Mouse (Mus musculus) erythroblast, embryonic 14.5 days (primary cell): Measurements from ENCODE around the gene E2f7. TPM values are rescaled to one million over a fixed set of nuclear protein-coding genes. Genes with fewer than 3 reads are reported as not detected.

ENCODE experiments used
- H3K27me3 ChIP-seq: 2 replicates; pipeline ENCODE4 v1.6.1; 2012; ENCODE audit warnings: inconsistent platforms; ENCODE audit not compliant: control insufficient read depth
- H3K36me3 ChIP-seq: 2 replicates; pipeline ENCODE4 v1.6.1; 2012; ENCODE audit warnings: mild to moderate bottlenecking, inconsistent platforms; ENCODE audit not compliant: control insufficient read depth
- H3K4me1 ChIP-seq: 2 replicates; pipeline ENCODE4 v1.6.1; 2012; ENCODE audit warnings: inconsistent platforms; ENCODE audit not compliant: control insufficient read depth
- H3K4me3 ChIP-seq: replicated peaks from 2 replicates; pipeline ENCODE3; 2012; ENCODE audit warnings: moderate library complexity, mild to moderate bottlenecking, inconsistent platforms
- H3K9me3 ChIP-seq: 2 replicates; pipeline ENCODE4 v1.6.1; 2012; ENCODE audit warnings: low read length, inconsistent platforms, mixed read lengths; ENCODE audit not compliant: control insufficient read depth
- GATA1 ChIP-seq: IDR thresholded peaks from 2 replicates; pipeline ENCODE4 v1.6.1; 2012; ENCODE audit warnings: low read length, inconsistent platforms, mixed read lengths
- TAL1 ChIP-seq: IDR thresholded peaks from 3 replicates; pipeline ENCODE4 v1.6.1; 2012; ENCODE audit warnings: low read length, inconsistent platforms, mixed read lengths
- polyA plus RNA-seq: library from polyadenylated mRNA; stranded (reverse); fragments of >175 nt; gene quantifications from 2 replicates; pipeline ENCODE4 v1.2.3, GENCODE M21; 2012

E2f7 gene
- polyA plus RNA-seq, 1 experiment, result 2.1 TPM

DNA sequence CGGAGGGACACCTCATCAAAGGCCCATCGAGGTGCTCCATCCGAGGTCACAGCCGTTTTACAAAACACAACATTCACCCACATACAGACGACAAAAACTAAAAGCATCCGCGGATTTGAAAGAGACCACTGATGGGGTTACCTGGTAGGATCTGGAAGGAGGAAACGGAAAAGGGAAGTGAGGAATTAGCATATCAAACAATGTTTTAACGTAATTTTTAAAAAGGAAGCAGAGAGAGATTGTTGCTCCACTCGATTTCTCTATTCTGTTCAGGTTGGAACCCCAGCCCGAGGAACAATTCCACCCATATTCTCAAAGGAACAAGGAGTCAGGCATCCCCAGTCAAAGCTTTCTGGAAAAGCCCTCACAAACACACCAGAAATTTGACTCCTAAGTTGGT, 75.9 kb downstream of the E2f7 start:
- Histone ChIP-seq H3K36me3 (no peaks in the 10 kb centered on the region), H3K27me3 (no peaks in the 10 kb centered on the region), H3K9me3 (no peaks in the 10 kb centered on the region), H3K4me1 (no peaks in the 10 kb centered on the region), H3K4me3 (no peak overlapping the region)
- TF ChIP-seq TAL1, result no peak
- no peak for TF ChIP-seq GATA1

DNA sequence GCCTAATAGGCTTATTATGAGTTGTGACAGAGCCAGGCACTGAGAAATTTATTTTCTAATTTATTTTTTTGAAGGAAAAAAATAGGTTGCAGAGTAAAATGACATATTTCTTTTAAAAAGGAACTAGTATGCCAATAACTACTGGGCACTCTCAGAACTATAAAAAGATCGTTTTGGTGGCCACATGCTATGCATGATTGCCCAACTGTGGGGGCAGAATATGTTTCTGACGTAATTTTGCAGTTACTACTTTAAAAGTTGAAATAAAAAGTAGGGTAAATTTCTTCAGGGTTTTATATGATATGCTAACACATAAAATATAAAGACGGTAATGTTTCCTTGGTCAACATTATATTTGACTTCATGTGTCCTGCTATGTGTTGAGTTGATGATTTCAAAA, 76.5 kb downstream of the E2f7 start:
- Histone ChIP-seq H3K36me3 (no peaks in the 10 kb centered on the region), H3K4me1 (no peaks in the 10 kb centered on the region), H3K9me3 (no peaks in the 10 kb centered on the region), H3K27me3 (no peaks in the 10 kb centered on the region), H3K4me3 (no peak overlapping the region)
- no peak for TF ChIP-seq GATA1
- TF ChIP-seq TAL1, result no peak

DNA sequence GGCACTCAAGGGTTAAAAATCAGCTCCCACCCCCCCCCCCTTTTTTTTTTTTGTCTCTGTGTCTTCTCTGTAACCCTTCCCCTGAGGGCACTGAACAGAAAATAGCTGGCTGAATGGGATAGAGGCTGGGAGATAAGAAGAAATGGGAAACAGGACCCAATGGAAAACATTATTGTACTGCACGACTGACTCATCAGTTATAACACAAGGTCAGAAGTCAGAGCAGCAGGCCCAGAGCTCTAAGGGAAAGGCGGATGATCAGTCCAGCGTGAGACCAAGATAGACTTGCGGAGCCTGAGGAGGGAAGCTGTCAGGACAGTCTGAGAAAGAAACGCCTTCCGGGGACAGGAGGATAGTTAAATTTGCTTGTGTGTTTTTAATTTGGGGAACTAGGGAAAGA, 87.1 kb downstream of the E2f7 start:
- no peak overlapping the region for H3K4me3 ChIP-seq
- no peaks in the 10 kb centered on the region for H3K36me3 ChIP-seq
- H3K4me1 ChIP-seq, result no peaks in the 10 kb centered on the region
- no peak for TF ChIP-seq TAL1
- no peak for TF ChIP-seq GATA1
- no peaks in the 10 kb centered on the region for H3K9me3 ChIP-seq
- no peaks in the 10 kb centered on the region for H3K27me3 ChIP-seq

DNA sequence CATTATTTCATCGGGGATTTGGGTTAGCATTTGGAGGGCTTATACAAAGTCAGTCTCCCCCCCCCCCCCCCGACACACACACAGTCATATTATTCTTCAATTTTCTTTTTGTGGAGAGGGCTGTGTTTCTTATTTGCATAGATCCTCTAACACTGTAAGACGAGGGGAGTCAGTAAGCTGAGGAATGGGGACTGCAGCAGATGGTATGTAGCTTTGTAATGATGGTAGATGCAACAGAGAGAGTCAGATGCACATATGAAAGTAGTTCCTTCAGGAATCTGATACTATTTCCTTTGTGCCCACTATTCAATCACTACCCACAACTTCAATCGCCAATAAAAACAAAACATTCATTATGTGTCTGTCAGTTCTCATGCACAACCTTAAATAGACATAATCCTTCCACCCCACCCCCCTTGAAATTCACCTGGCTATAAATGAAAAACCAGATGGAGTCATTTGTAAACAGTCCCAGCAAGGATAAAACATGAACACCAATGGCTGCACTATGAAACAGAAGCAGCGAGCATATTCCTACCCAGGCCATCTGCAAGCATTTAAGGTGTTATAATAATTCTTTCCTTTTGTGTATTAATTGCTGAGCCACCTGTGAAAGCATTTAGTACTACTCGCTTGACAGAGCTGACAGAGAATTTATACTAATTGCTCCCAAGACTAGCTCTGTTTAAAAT, 90.0 kb downstream of the E2f7 start:
- TF ChIP-seq TAL1, result no peak
- Histone ChIP-seq H3K4me1 (no peaks in the 10 kb centered on the region), H3K4me3 (no peak overlapping the region), H3K36me3 (no peaks in the 10 kb centered on the region), H3K9me3 (no peaks in the 10 kb centered on the region), H3K27me3 (no peaks in the 10 kb centered on the region)

Other genes starting within 250 kb of the E2f7 start
- 0.19 and 0.26 TPM in 2 replicates for gene Csrp2, start 174.3 kb downstream of the E2f7 start, polyA plus RNA-seq